Mouse (Mus musculus): ENCODE data around the gene Pkhd1.

DNA sequence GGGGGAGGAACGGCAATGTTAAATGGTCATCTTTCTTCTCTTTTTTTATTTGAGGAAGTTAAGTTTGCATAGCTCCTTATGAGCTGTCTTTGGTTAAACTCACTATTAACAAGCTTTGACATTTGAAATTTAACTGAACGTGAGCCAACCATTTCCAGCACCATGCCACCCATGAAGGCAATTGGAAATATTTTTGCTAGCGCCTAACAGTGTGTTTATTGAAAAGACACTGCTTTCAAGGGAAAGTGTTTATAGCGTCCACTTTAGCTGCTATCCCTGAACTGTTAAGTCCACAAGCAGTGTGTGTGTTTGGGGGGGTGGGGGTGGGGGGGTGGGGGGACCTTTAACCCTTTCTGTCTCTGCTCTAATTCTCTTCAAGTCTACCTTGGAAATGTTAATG lies 151.4 kb downstream of the Pkhd1 start:
- TF ChIP-seq CTCF (IDR thresholded peaks at IDR 0.05) (no peak), EP300 (IDR thresholded peaks at IDR 0.05) (no peak)

Measured in lung, postnatal 0 days (tissue).